Comparison of ENCODE assay signal across 11 mouse cellular contexts in the genomic region with DNA sequence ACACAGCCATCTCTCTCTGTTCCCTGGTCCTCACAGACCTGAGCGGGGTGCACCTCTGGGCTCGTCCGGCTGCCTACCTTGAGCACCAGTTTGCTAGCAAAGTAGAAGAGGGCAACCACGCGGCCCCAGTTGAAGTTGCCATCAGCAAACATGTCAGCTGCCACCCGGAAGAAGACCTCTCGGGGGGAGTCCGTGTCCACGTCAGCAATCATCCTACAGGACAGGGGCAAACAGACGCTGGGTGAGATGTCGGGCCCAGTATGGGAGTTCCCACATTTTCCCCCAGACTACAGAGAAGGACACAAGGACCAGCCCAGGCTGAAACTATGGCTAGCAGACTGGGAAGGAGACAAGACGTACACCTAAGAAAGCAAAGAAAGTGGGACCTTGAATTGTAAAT. TPM values are rescaled to one million over a fixed set of nuclear protein-coding genes. Genes with fewer than 3 reads are reported as not detected.
DNase-seq lines count a peak whose midpoint lies in the region; ATAC-seq and TF ChIP-seq lines count a peak whose summit lies in the region.
"Had no signal": no experiment of that assay in that cellular context is flagged by ENCODE, and none has a peak within 500 bp of the region (broad histone marks: within the 10 kb centered on the region; RNA-seq: fewer than 3 reads in every experiment).

No protein-coding gene starts in this region.

- intact Hi-C loops in gastrocnemius, adult 2 months (cut with DNase I) = loop anchor here (5.0 kb wide), 1 partner anchor 237 kb away; no protein-coding TSS in a partner anchor

- WGBS in hindbrain, embryonic 12.5 days = 95% methylated on average over 12 of the region's 12 CpGs
- WGBS in hindbrain, embryonic 16.5 days = 93% methylated on average over 12 of the region's 12 CpGs
- 93% methylated on average over 12 of the region's 12 CpGs for WGBS in hindbrain, embryonic 15.5 days
- WGBS in macrophage (ENCODE audit: missing documents) = 90% methylated on average over 12 of the region's 12 CpGs
- 93% methylated on average over 12 of the region's 12 CpGs for WGBS in lung, postnatal 0 days

- peak overlapping the region; percentile 8; the same call in 1 of the 2 replicates for H3K9ac ChIP-seq in hindbrain, embryonic 12.5 days
- no peak overlapping the region for H3K9ac ChIP-seq in hindbrain, embryonic 16.5 days (ENCODE audit: low read depth, low read length)
- H3K9ac ChIP-seq in hindbrain, embryonic 15.5 days = 0 out of 2 replicates have a peak overlapping the region, but pooled peaks have one; percentile 85
- no peak overlapping the region for H3K9ac ChIP-seq in lung, postnatal 0 days (replicated peaks; ENCODE audit: low read depth)

- H3K79me2 ChIP-seq in macrophage (ENCODE audit: inconsistent target) = peaks cover 59% of the 10 kb centered on the region

- no peak for TF ChIP-seq EP300 in lung, postnatal 0 days (IDR thresholded peaks at IDR 0.05)

- H3K4me3 ChIP-seq in hindbrain, embryonic 12.5 days = 0 out of 2 replicates have a peak overlapping the region, but pooled peaks have one; percentile 73
- no peak overlapping the region for H3K4me3 ChIP-seq in hindbrain, embryonic 16.5 days (ENCODE audit: low read length)
- H3K4me3 ChIP-seq in brown adipose tissue, adult 24 weeks (ENCODE audit: insufficient read depth, low read depth, low read length) = peak overlapping the region; percentile 93
- peak overlapping the region; percentile 81; the same call in 1 of the 2 replicates for H3K4me3 ChIP-seq in hindbrain, embryonic 15.5 days
- H3K4me3 ChIP-seq in macrophage (ENCODE audit: inconsistent target) = peak overlapping the region; percentile 93
- H3K4me3 ChIP-seq in lung, postnatal 0 days (ENCODE audit: low read depth, low read length) = no peak overlapping the region
- H3K4me3 ChIP-seq in gastrocnemius, adult 2 months = no peak overlapping the region; the same call in 1 of the 2 replicates

- no peak overlapping the region for H3K4me2 ChIP-seq in hindbrain, embryonic 12.5 days (replicated peaks)
- no peak overlapping the region; the same call in 1 of the 2 replicates for H3K4me2 ChIP-seq in hindbrain, embryonic 16.5 days (ENCODE audit: low read length)
- peak overlapping the region; percentile 77 for H3K4me2 ChIP-seq in hindbrain, embryonic 15.5 days
- H3K4me2 ChIP-seq in lung, postnatal 0 days (replicated peaks; ENCODE audit: low read depth, low read length) = no peak overlapping the region

- no peaks in the 10 kb centered on the region for H3K27me3 ChIP-seq in hindbrain, embryonic 12.5 days
- H3K27me3 ChIP-seq in hindbrain, embryonic 16.5 days (replicated peaks; ENCODE audit: control insufficient read depth, insufficient read depth, low read length) = no peaks in the 10 kb centered on the region
- no peaks in the 10 kb centered on the region for H3K27me3 ChIP-seq in hindbrain, embryonic 15.5 days
- no peaks in the 10 kb centered on the region for H3K27me3 ChIP-seq in lung, postnatal 0 days (replicated peaks; ENCODE audit: insufficient read depth, low read length)

- no peaks in the 10 kb centered on the region for H3K9me3 ChIP-seq in hindbrain, embryonic 12.5 days (replicated peaks)
- H3K9me3 ChIP-seq in hindbrain, embryonic 16.5 days (ENCODE audit: control insufficient read depth, low read length) = no peaks in the 10 kb centered on the region
- no peaks in the 10 kb centered on the region for H3K9me3 ChIP-seq in hindbrain, embryonic 15.5 days
- no peaks in the 10 kb centered on the region for H3K9me3 ChIP-seq in lung, postnatal 0 days (ENCODE audit: low read length)

- peaks cover 41% of the 10 kb centered on the region for H3K36me3 ChIP-seq in hindbrain, embryonic 12.5 days
- H3K36me3 ChIP-seq in hindbrain, embryonic 16.5 days (ENCODE audit: control insufficient read depth, insufficient read depth, low read length) = peaks cover 4% of the 10 kb centered on the region
- peaks cover 24% of the 10 kb centered on the region for H3K36me3 ChIP-seq in hindbrain, embryonic 15.5 days
- H3K36me3 ChIP-seq in macrophage (ENCODE audit: inconsistent target) = peaks cover 33% of the 10 kb centered on the region; the same call in 1 of the 2 replicates
- peaks cover 6% of the 10 kb centered on the region; the same call in 1 of the 2 replicates for H3K36me3 ChIP-seq in lung, postnatal 0 days (ENCODE audit: insufficient read depth, low read length)

- peaks cover 37% of the 10 kb centered on the region for H3K4me1 ChIP-seq in hindbrain, embryonic 12.5 days
- H3K4me1 ChIP-seq in hindbrain, embryonic 16.5 days (ENCODE audit: control insufficient read depth, insufficient read depth, low read depth, low read length) = peaks cover 27% of the 10 kb centered on the region
- H3K4me1 ChIP-seq in brown adipose tissue, adult 24 weeks (ENCODE audit: control insufficient read depth, insufficient read depth, insufficient read length, low read length) = peaks cover 8% of the 10 kb centered on the region
- peaks cover 36% of the 10 kb centered on the region for H3K4me1 ChIP-seq in hindbrain, embryonic 15.5 days (replicated peaks)
- peaks cover 16% of the 10 kb centered on the region; the same call in 1 of the 2 replicates for H3K4me1 ChIP-seq in lung, postnatal 0 days (ENCODE audit: insufficient read depth, low read depth, low read length)

- TF ChIP-seq CTCF in lung, postnatal 0 days (IDR thresholded peaks at IDR 0.05) = no peak
- TF ChIP-seq CTCF in gastrocnemius, adult 2 months (IDR thresholded peaks at IDR 0.05) = no peak

- no peak for DNase-seq in frontal cortex, postnatal 36 days (ENCODE audit: low spot score in 2 of 2)
- no peak for DNase-seq in lung, postnatal 0 days (ENCODE audit: low spot score)
- DNase-seq in gastrocnemius, adult 2 months = no peak
- DNase-seq: adrenal gland, adult 2 months; kidney, adult 9 months had no signal

- ATAC-seq in hindbrain, embryonic 12.5 days (ENCODE audit: low FRiP score) = no peak
- no peak for ATAC-seq in hindbrain, embryonic 16.5 days
- ATAC-seq in hindbrain, embryonic 15.5 days (ENCODE audit: low FRiP score, low read depth) = no peak
- ATAC-seq in lung, postnatal 0 days = no peak

- no peak overlapping the region for H3K27ac ChIP-seq in hindbrain, embryonic 12.5 days
- no peak overlapping the region for H3K27ac ChIP-seq in hindbrain, embryonic 16.5 days (ENCODE audit: low read depth, low read length)
- H3K27ac ChIP-seq in brown adipose tissue, adult 24 weeks (replicated peaks; ENCODE audit: low read depth, low read length) = no peak overlapping the region
- no peak overlapping the region for H3K27ac ChIP-seq in hindbrain, embryonic 15.5 days (replicated peaks)
- H3K27ac ChIP-seq in macrophage = peak overlapping the region; percentile 95
- no peak overlapping the region for H3K27ac ChIP-seq in lung, postnatal 0 days (ENCODE audit: low read length)
- no peak overlapping the region for H3K27ac ChIP-seq in gastrocnemius, adult 2 months

RNA-seq across cellular contexts. Expression of a gene that starts 1.6 kb away (rescaled TPM):
- polyA plus RNA-seq in hindbrain, embryonic 12.5 days (2016; fragmentation: Nextera tagmentation; extraction: Ambion mirVana) = 231 and 244 TPM in 2 replicates
- polyA plus RNA-seq in hindbrain, embryonic 16.5 days (2015; fragmentation: Nextera tagmentation; extraction: Ambion mirVana) = 226 and 242 TPM in 2 replicates
- polyA plus RNA-seq in brown adipose tissue, adult 24 weeks (2012; ENCODE audit: insufficient read depth, insufficient read length, missing spikeins) = 20.1 and 26.9 TPM in 2 replicates
- 245 and 250 TPM in 2 replicates for polyA plus RNA-seq in hindbrain, embryonic 15.5 days (2015; fragmentation: Nextera tagmentation; extraction: Ambion mirVana)
- 100 to 1,000 TPM in 21 of 26 experiments, 10 to 100 TPM in 5; 69.8 to 213 (median 134) TPM for total RNA-seq in macrophage (2018; cell fraction: chromatin; rRNA removed)
- 100 to 1,000 TPM; 144 to 214 (median 171) TPM for total RNA-seq in macrophage (2018; cell fraction: cytosol; rRNA removed)
- 100 to 1,000 TPM; 106 to 261 (median 170) TPM for total RNA-seq in macrophage (2018; cell fraction: nucleus; rRNA removed)
- 72.6 to 246 TPM (median 245 TPM) in 3 replicates for polyA plus RNA-seq in macrophage (2018)
- polyA plus RNA-seq in lung, postnatal 0 days (2015; fragmentation: Nextera tagmentation; extraction: Ambion mirVana) = 144 and 155 TPM in 2 replicates
- 10 to 100 TPM; 17.6 to 18.4 TPM for total RNA-seq in gastrocnemius, adult 2 months (2021)

RNA-seq across cellular contexts. Expression of a gene that starts 5.4 kb away (rescaled TPM):
- 5,718 and 6,089 TPM in 2 replicates for polyA plus RNA-seq in hindbrain, embryonic 12.5 days (2016; fragmentation: Nextera tagmentation; extraction: Ambion mirVana)
- polyA plus RNA-seq in hindbrain, embryonic 16.5 days (2015; fragmentation: Nextera tagmentation; extraction: Ambion mirVana) = 5,303 and 5,527 TPM in 2 replicates
- polyA plus RNA-seq in brown adipose tissue, adult 24 weeks (2012; ENCODE audit: insufficient read depth, insufficient read length, missing spikeins) = 1,179 and 1,214 TPM in 2 replicates
- polyA plus RNA-seq in hindbrain, embryonic 15.5 days (2015; fragmentation: Nextera tagmentation; extraction: Ambion mirVana) = 5,657 and 5,762 TPM in 2 replicates
- 1,000 to 10,000 TPM in 17 of 26 experiments, 100 to 1,000 TPM in 9; 394 to 2,185 (median 1,126) TPM for total RNA-seq in macrophage (2018; cell fraction: chromatin; rRNA removed)
- over 10,000 TPM; 22,605 to 41,733 (median 29,198) TPM for total RNA-seq in macrophage (2018; cell fraction: cytosol; rRNA removed)
- 1,000 to 10,000 TPM; 1,882 to 6,751 (median 4,081) TPM for total RNA-seq in macrophage (2018; cell fraction: nucleus; rRNA removed)
- polyA plus RNA-seq in macrophage (2018) = 15,351 to 37,573 TPM (median 32,957 TPM) in 3 replicates
- polyA plus RNA-seq in lung, postnatal 0 days (2015; fragmentation: Nextera tagmentation; extraction: Ambion mirVana) = 5,808 and 6,026 TPM in 2 replicates
- total RNA-seq in gastrocnemius, adult 2 months (2021) = 100 to 1,000 TPM; 122 to 149 TPM

RNA-seq across cellular contexts. Expression of a gene that starts 16.6 kb away (rescaled TPM):
- polyA plus RNA-seq in hindbrain, embryonic 12.5 days (2016; fragmentation: Nextera tagmentation; extraction: Ambion mirVana) = 0.13 and 0.54 TPM in 2 replicates
- 0.20 and 0.30 TPM in 2 replicates for polyA plus RNA-seq in hindbrain, embryonic 16.5 days (2015; fragmentation: Nextera tagmentation; extraction: Ambion mirVana)
- polyA plus RNA-seq in brown adipose tissue, adult 24 weeks (2012; ENCODE audit: insufficient read depth, insufficient read length, missing spikeins) = not detected in 2 replicates
- 0.13 and 0.30 TPM in 2 replicates for polyA plus RNA-seq in hindbrain, embryonic 15.5 days (2015; fragmentation: Nextera tagmentation; extraction: Ambion mirVana)
- not detected for total RNA-seq in macrophage (2018; cell fraction: chromatin; rRNA removed)
- total RNA-seq in macrophage (2018; cell fraction: cytosol; rRNA removed) = under 1 TPM in 1 of 26 experiments, not detected in 25; 0.10 TPM
- not detected for total RNA-seq in macrophage (2018; cell fraction: nucleus; rRNA removed)
- not detected in 3 replicates for polyA plus RNA-seq in macrophage (2018)
- 0.25 and 0.52 TPM in 2 replicates for polyA plus RNA-seq in lung, postnatal 0 days (2015; fragmentation: Nextera tagmentation; extraction: Ambion mirVana)
- total RNA-seq in gastrocnemius, adult 2 months (2021) = under 1 TPM in 1 of 2 experiments, not detected in 1; 0.39 TPM

RNA-seq across cellular contexts. Expression of a gene that starts 21.5 kb away (rescaled TPM):
- not detected in 2 replicates for polyA plus RNA-seq in hindbrain, embryonic 12.5 days (2016; fragmentation: Nextera tagmentation; extraction: Ambion mirVana)
- polyA plus RNA-seq in hindbrain, embryonic 16.5 days (2015; fragmentation: Nextera tagmentation; extraction: Ambion mirVana) = not detected in 2 replicates
- polyA plus RNA-seq in brown adipose tissue, adult 24 weeks (2012; ENCODE audit: insufficient read depth, insufficient read length, missing spikeins) = 6.9 TPM in 1 of 2 replicates, not detected in the other
- not detected in 2 replicates for polyA plus RNA-seq in hindbrain, embryonic 15.5 days (2015; fragmentation: Nextera tagmentation; extraction: Ambion mirVana)
- not detected for total RNA-seq in macrophage (2018; cell fraction: chromatin; rRNA removed)
- total RNA-seq in macrophage (2018; cell fraction: cytosol; rRNA removed) = under 1 TPM in 7 of 26 experiments, not detected in 19; 0.22 to 0.78 (median 0.34) TPM
- not detected for total RNA-seq in macrophage (2018; cell fraction: nucleus; rRNA removed)
- not detected in 3 replicates for polyA plus RNA-seq in macrophage (2018)
- polyA plus RNA-seq in lung, postnatal 0 days (2015; fragmentation: Nextera tagmentation; extraction: Ambion mirVana) = not detected in 2 replicates
- 1 to 10 TPM; 5.5 to 8.4 TPM for total RNA-seq in gastrocnemius, adult 2 months (2021)
- polyA plus RNA-seq: adrenal gland, adult 2 months; limb, embryonic 14.5 days had no signal

RNA-seq across cellular contexts. Expression of a gene that starts 23.5 kb away (rescaled TPM):
- 3.4 and 3.5 TPM in 2 replicates for polyA plus RNA-seq in hindbrain, embryonic 12.5 days (2016; fragmentation: Nextera tagmentation; extraction: Ambion mirVana)
- polyA plus RNA-seq in hindbrain, embryonic 16.5 days (2015; fragmentation: Nextera tagmentation; extraction: Ambion mirVana) = 4.0 and 4.3 TPM in 2 replicates
- polyA plus RNA-seq in brown adipose tissue, adult 24 weeks (2012; ENCODE audit: insufficient read depth, insufficient read length, missing spikeins) = 145 and 190 TPM in 2 replicates
- 4.5 and 4.6 TPM in 2 replicates for polyA plus RNA-seq in hindbrain, embryonic 15.5 days (2015; fragmentation: Nextera tagmentation; extraction: Ambion mirVana)
- total RNA-seq in macrophage (2018; cell fraction: chromatin; rRNA removed) = 10 to 100 TPM in 18 of 26 experiments, 1 to 10 TPM in 8; 2.6 to 55.0 (median 19.6) TPM
- 10 to 100 TPM in 22 of 26 experiments, 1 to 10 TPM in 4; 8.2 to 18.0 (median 12.3) TPM for total RNA-seq in macrophage (2018; cell fraction: cytosol; rRNA removed)
- total RNA-seq in macrophage (2018; cell fraction: nucleus; rRNA removed) = 10 to 100 TPM in 16 of 26 experiments, 1 to 10 TPM in 10; 4.7 to 44.0 (median 13.7) TPM
- polyA plus RNA-seq in macrophage (2018) = 12.5 to 24.6 TPM (median 12.8 TPM) in 3 replicates
- polyA plus RNA-seq in lung, postnatal 0 days (2015; fragmentation: Nextera tagmentation; extraction: Ambion mirVana) = 3.5 and 4.5 TPM in 2 replicates
- 10 to 100 TPM; 13.1 to 22.9 TPM for total RNA-seq in gastrocnemius, adult 2 months (2021)

Comparison
In these comparisons a context has a peak if more than half of its experiments do, and no peak if none do; other contexts are left out.
1. H3K4me3 ChIP-seq: peak in hindbrain, embryonic 12.5 days (single experiment), brown adipose tissue, adult 24 weeks (single experiment), hindbrain, embryonic 15.5 days (single experiment) and macrophage (single experiment); none in hindbrain, embryonic 16.5 days (single experiment), lung, postnatal 0 days (single experiment) and gastrocnemius, adult 2 months (single experiment).
2. H3K9ac ChIP-seq: peak in hindbrain, embryonic 12.5 days (single experiment) and hindbrain, embryonic 15.5 days (single experiment); none in hindbrain, embryonic 16.5 days (single experiment) and lung, postnatal 0 days (single experiment).